ENCODE assay signal across 9 mouse cellular contexts in genomic region chr19:12759656-12760055, GRCm38 (mm10). TPM values are rescaled to one million over a fixed set of nuclear protein-coding genes. Genes with fewer than 3 reads are reported as not detected.
A peak's percentile ranks its signal among the peaks of the same experiment; 100 is the strongest.
DNase-seq lines count a peak whose midpoint lies in the region; ATAC-seq and TF ChIP-seq lines count a peak whose summit lies in the region.
"Had no signal": no experiment of that assay in that cellular context is flagged by ENCODE, and none has a peak within 500 bp of the region (broad histone marks: within the 10 kb centered on the region; RNA-seq: fewer than 3 reads in every experiment).

No protein-coding gene starts in this region.

- H3K4me1 ChIP-seq in hindbrain, embryonic 16.5 days (ENCODE audit: control insufficient read depth, insufficient read depth, low read depth, low read length), result no peaks in the 10 kb centered on the region
- no peaks in the 10 kb centered on the region for H3K4me1 ChIP-seq in hindbrain, embryonic 13.5 days (replicated peaks)
- H3K4me1 ChIP-seq: neural tube, embryonic 12.5 days had no signal

- TF ChIP-seq CTCF in brain, embryonic 14.5 days (IDR thresholded peaks at IDR 0.05; ENCODE audit: borderline replicate concordance, extremely low read depth, insufficient read depth, insufficient read length), result no peak
- no peak for TF ChIP-seq CTCF in gastrocnemius, adult 2 months (IDR thresholded peaks at IDR 0.05)

- H3K36me3 ChIP-seq in hindbrain, embryonic 16.5 days (ENCODE audit: control insufficient read depth, insufficient read depth, low read length), result peaks cover 8% of the 10 kb centered on the region
- H3K36me3 ChIP-seq in hindbrain, embryonic 13.5 days, result peaks cover 24% of the 10 kb centered on the region

- no peaks in the 10 kb centered on the region for H3K27me3 ChIP-seq in hindbrain, embryonic 16.5 days (replicated peaks; ENCODE audit: control insufficient read depth, insufficient read depth, low read length)
- H3K27me3 ChIP-seq in hindbrain, embryonic 13.5 days, result no peaks in the 10 kb centered on the region
- H3K27me3 ChIP-seq: neural tube, embryonic 12.5 days had no signal

- H3K4me2 ChIP-seq in hindbrain, embryonic 16.5 days (ENCODE audit: low read length), result no peak overlapping the region
- no peak overlapping the region for H3K4me2 ChIP-seq in hindbrain, embryonic 13.5 days
- H3K4me2 ChIP-seq: neural tube, embryonic 12.5 days had no signal

- DNase-seq in brain, embryonic 14.5 days (ENCODE audit: low read depth), result peak; percentile 78
- peak; percentile 72 for DNase-seq in gastrocnemius, adult 2 months
- peak; percentile 58 for DNase-seq in layer of hippocampus, adult 9-11 months
- peak; percentile 43 for DNase-seq in right cerebral cortex, adult 18-20 months
- DNase-seq in urinary bladder, adult 18-20 months (ENCODE audit: low spot score in 2 of 2), result no peak

- no peak overlapping the region for H3K27ac ChIP-seq in hindbrain, embryonic 16.5 days (ENCODE audit: low read depth, low read length)
- H3K27ac ChIP-seq in hindbrain, embryonic 13.5 days, result no peak overlapping the region
- no peak overlapping the region for H3K27ac ChIP-seq in gastrocnemius, adult 2 months
- H3K27ac ChIP-seq: neural tube, embryonic 12.5 days had no signal

- no peak for TF ChIP-seq POLR2A in brain, embryonic 14.5 days (IDR thresholded peaks at IDR 0.05; ENCODE audit: borderline replicate concordance, extremely low read depth, insufficient read depth, insufficient read length, poor library complexity, severe bottlenecking)

- ATAC-seq in hindbrain, embryonic 16.5 days, result peak; percentile 70; the same call in 1 of the 2 replicates
- ATAC-seq in hindbrain, embryonic 13.5 days (ENCODE audit: low FRiP score), result no peak
- no peak for ATAC-seq in megakaryocyte-erythroid progenitor cell, adult 5-6 weeks (replicated peaks; ENCODE audit: low FRiP score, low TSS enrichment, poor library complexity, severe bottlenecking)

- intact Hi-C loops in gastrocnemius, adult 2 months (cut with DNase I), result loop anchor here (5.0 kb wide), 1 partner anchor 58 kb away; no protein-coding TSS in a partner anchor

- H3K9me3 ChIP-seq in hindbrain, embryonic 16.5 days (ENCODE audit: control insufficient read depth, low read length), result no peaks in the 10 kb centered on the region
- no peaks in the 10 kb centered on the region for H3K9me3 ChIP-seq in hindbrain, embryonic 13.5 days
- H3K9me3 ChIP-seq: neural tube, embryonic 12.5 days had no signal

- 68% methylated on average over 2 of the region's 2 CpGs for WGBS in hindbrain, embryonic 16.5 days
- WGBS in hindbrain, embryonic 13.5 days, result 76% methylated on average over 2 of the region's 2 CpGs

- no peak overlapping the region for H3K4me3 ChIP-seq in hindbrain, embryonic 16.5 days (ENCODE audit: low read length)
- no peak overlapping the region for H3K4me3 ChIP-seq in hindbrain, embryonic 13.5 days
- H3K4me3 ChIP-seq in gastrocnemius, adult 2 months, result no peak overlapping the region
- H3K4me3 ChIP-seq: neural tube, embryonic 12.5 days had no signal

- H3K9ac ChIP-seq in hindbrain, embryonic 16.5 days (ENCODE audit: low read depth, low read length), result no peak overlapping the region
- no peak overlapping the region for H3K9ac ChIP-seq in hindbrain, embryonic 13.5 days
- H3K9ac ChIP-seq: neural tube, embryonic 12.5 days had no signal

RNA-seq across cellular contexts. Expression of gene Cntf, which starts 5.8 kb away (rescaled TPM):
- 0.97 and 1.3 TPM in 2 replicates for polyA plus RNA-seq in hindbrain, embryonic 16.5 days (2015; fragmentation: Nextera tagmentation; extraction: Ambion mirVana)
- polyA plus RNA-seq in hindbrain, embryonic 13.5 days (2015; fragmentation: Nextera tagmentation; extraction: Ambion mirVana), result 1.2 and 1.6 TPM in 2 replicates
- polyA plus RNA-seq in brain, embryonic 14.5 days (2012; rRNA removed), result 2.4 and 3.9 TPM in 2 replicates
- total RNA-seq in gastrocnemius, adult 2 months (2021), result 1 to 10 TPM; 1.8 to 2.2 TPM
- 7.3 and 13.5 TPM in 2 replicates for total RNA-seq in megakaryocyte-erythroid progenitor cell, adult 5-6 weeks (2014; fragmentation: Nextera tagmentation)
- total RNA-seq in megakaryocyte-erythroid progenitor cell, adult 5-6 weeks (2017), result 1.3 and 2.1 TPM in 2 replicates

RNA-seq across cellular contexts. Expression of gene Zfp91, which starts 36.3 kb away (rescaled TPM):
- polyA plus RNA-seq in hindbrain, embryonic 16.5 days (2015; fragmentation: Nextera tagmentation; extraction: Ambion mirVana), result 10.5 TPM in 2 replicates
- polyA plus RNA-seq in hindbrain, embryonic 13.5 days (2015; fragmentation: Nextera tagmentation; extraction: Ambion mirVana), result 14.7 and 15.8 TPM in 2 replicates
- polyA plus RNA-seq in brain, embryonic 14.5 days (2012; rRNA removed), result 37.5 and 41.0 TPM in 2 replicates
- total RNA-seq in gastrocnemius, adult 2 months (2021), result 100 to 1,000 TPM; 135 to 138 TPM
- total RNA-seq in megakaryocyte-erythroid progenitor cell, adult 5-6 weeks (2014; fragmentation: Nextera tagmentation), result 62.4 and 66.6 TPM in 2 replicates
- total RNA-seq in megakaryocyte-erythroid progenitor cell, adult 5-6 weeks (2017), result 105 and 123 TPM in 2 replicates

RNA-seq across cellular contexts. Expression of gene Lpxn, which starts 36.3 kb away (rescaled TPM):
- polyA plus RNA-seq in hindbrain, embryonic 16.5 days (2015; fragmentation: Nextera tagmentation; extraction: Ambion mirVana), result 0.84 and 1.2 TPM in 2 replicates
- polyA plus RNA-seq in hindbrain, embryonic 13.5 days (2015; fragmentation: Nextera tagmentation; extraction: Ambion mirVana), result 1.5 and 1.6 TPM in 2 replicates
- polyA plus RNA-seq in brain, embryonic 14.5 days (2012; rRNA removed), result 1.4 and 1.6 TPM in 2 replicates
- under 1 TPM in 1 of 2 experiments, not detected in 1; 0.17 TPM for total RNA-seq in gastrocnemius, adult 2 months (2021)
- total RNA-seq in megakaryocyte-erythroid progenitor cell, adult 5-6 weeks (2014; fragmentation: Nextera tagmentation), result 0.50 and 0.64 TPM in 2 replicates
- 0.80 and 3.6 TPM in 2 replicates for total RNA-seq in megakaryocyte-erythroid progenitor cell, adult 5-6 weeks (2017)

Comparison
In these comparisons a context has a peak if more than half of its experiments do, and no peak if none do; other contexts are left out.
1. DNase-seq: peak in brain, embryonic 14.5 days (single experiment), gastrocnemius, adult 2 months (single experiment), layer of hippocampus, adult 9-11 months (single experiment) and right cerebral cortex, adult 18-20 months (single experiment); none in urinary bladder, adult 18-20 months (0 of 2).